Mouse (Mus musculus) yolk sac, embryonic 10.5 days (tissue): ENCODE measurements around the gene Smg9.

ENCODE experiments used
- DNase-seq: peaks from one replicate; pipeline ENCODE4 v3.0.0-alpha.2; 2017; ENCODE audit warnings: low spot score

Smg9 gene

DNA sequence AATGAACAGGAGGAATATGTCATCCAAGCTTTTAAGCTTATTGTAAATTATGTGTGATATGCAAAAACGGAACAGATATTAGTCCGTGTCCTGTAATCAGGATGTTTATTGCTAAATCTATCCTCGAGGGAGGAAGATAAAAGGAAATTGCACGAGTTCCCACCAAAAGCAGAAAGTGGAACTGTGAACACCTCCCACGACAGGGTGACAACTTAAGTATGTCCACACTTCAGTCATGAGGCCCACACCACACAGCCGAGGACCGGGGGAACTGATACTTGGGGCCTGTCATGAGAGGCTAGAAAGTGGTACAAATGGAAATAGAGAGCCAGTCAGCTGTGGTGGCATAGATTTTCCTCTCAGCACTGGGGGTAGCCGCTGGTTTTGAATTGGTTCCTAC is 42.9 kb downstream of the Smg9 start:
- no peak for DNase-seq

- DNase-seq: no peak
Observed at GRCm38 (mm10) chr7:24445266-24445926, 46.0 kb downstream of the Smg9 start.

- DNase-seq: no peak
Observed at GRCm38 (mm10) chr7:24446697-24447340, 47.4 kb downstream of the Smg9 start.

DNA sequence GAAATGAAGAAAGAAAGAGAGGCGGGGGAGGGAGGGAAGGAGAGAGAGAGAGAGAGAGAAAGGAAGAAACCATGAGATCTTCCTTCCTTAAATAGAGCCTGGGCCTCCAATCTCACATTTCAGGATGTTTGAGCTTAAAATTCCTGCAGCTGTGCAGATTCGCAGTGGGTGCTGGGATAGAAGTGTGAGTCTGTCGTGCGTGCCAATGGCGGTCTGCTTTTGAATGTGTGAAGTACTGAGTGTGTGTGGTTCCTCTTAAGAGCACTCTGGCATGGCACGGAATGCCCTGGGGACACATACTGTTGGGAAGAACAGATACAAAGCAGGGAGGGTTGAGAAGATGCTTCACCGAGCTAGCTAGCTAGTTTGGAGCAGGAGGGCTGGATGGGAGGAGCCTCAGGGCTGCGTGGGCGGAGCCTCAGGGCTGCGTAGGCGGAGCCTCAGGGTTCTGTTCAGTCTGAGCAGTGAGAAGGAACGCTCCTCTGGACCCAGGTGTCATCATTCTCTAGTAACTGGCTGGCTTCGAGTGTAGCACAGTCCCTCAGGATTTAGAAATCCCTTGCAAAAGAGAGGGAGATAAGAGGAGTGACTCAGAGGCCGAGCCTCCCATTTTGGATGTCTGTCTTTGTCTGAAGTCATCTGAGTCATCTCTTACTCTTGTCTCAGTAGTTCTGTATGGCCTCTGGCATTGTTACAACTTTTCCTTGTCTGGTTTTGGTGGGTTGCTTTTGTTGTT is 49.5 kb downstream of the Smg9 start:
- no peak for DNase-seq

GRCm38 (mm10) chr7:24450585-24451017 is 51.2 kb downstream of the Smg9 start:
- no peak for DNase-seq

DNA sequence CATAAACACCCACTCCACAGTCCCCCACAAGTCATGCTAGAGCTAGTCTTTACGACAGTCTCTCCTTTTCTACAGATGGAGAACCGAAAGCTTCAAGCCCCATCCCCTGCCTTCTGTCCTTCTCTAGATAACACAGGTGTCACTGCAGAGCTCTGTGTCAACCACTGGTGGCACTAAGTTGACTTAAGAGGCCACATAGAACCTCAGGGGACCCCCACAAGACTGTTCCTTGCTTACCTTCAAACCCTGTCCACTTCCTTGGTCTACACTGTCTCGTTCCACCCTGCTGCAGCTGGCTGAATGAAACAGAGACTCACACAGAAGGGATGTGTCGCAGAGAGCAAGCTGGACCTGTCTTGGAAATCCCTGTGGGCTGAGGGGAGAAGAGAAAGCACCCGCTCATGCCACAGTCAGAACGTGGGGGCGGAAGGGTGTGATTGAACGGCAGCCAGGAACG is 52.5 kb downstream of the Smg9 start, which contains the start of gene Irgc1:
Gene Irgc1 (minus strand): TSS at position 443 of the 457 bp plus-strand sequence.
- DNase-seq: no peak

GRCm38 (mm10) chr7:24454199-24454598 is 54.8 kb downstream of the Smg9 start:
- DNase-seq: no peak

- DNase-seq: no peak
Observed at GRCm38 (mm10) chr7:24455726-24456125, 56.3 kb downstream of the Smg9 start.

GRCm38 (mm10) chr7:24457726-24458370 is 58.4 kb downstream of the Smg9 start:
- DNase-seq: no peak

GRCm38 (mm10) chr7:24459440-24459839 is 60.0 kb downstream of the Smg9 start:
- DNase-seq: peak; percentile 36

DNA sequence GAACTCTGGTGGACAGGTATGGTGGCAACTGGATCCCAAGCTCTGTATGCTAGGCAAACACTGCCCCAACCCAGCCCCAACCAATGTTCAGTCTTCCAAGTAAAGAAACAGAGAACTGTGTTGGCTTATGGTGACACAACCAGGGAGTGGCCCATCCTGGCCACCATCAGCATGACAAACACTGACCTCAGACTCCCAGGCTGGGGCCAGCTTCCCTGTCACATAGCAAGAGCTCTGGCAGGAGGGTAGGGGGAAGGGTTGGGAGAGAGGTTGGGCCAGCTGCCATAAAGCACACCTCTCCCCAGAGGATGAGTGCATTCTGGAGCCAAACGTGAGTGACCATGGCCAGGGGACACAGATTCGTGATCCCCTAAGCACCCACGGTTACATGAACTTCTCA is 60.4 kb downstream of the Smg9 start:
- no peak for DNase-seq

DNA sequence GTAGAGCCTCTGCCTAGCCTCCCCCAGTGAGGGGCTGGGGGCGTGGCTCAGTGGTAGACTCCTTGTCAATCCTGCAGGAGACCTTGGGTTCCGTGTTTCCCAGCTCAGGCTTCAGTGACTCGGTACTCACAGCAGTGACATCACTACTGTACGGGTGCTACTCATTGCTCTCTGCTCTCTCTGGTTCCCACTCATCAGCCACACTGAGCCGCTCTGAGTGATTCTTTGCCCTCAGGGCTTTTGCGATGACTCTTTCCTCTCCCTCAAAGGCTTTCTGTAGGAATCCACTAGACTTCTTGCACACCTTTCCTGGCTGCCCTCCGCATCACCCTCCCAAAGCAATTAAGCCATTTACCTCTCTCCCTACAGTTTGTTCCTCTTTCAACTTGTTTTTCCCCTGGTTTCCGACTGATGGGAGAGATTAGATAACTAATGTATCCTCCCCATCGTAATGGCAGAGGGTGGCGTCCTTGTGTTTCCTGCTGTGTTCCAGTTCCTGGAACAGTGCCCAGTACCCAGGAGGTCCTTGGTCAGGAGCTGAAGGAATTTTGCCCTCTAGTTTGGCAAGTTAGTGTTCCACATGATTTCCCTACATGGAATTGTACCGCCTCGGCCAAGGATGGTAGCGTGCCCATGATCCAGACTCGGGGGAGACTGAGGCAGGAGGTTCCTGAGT is 62.1 kb downstream of the Smg9 start:
- DNase-seq: no peak

DNA sequence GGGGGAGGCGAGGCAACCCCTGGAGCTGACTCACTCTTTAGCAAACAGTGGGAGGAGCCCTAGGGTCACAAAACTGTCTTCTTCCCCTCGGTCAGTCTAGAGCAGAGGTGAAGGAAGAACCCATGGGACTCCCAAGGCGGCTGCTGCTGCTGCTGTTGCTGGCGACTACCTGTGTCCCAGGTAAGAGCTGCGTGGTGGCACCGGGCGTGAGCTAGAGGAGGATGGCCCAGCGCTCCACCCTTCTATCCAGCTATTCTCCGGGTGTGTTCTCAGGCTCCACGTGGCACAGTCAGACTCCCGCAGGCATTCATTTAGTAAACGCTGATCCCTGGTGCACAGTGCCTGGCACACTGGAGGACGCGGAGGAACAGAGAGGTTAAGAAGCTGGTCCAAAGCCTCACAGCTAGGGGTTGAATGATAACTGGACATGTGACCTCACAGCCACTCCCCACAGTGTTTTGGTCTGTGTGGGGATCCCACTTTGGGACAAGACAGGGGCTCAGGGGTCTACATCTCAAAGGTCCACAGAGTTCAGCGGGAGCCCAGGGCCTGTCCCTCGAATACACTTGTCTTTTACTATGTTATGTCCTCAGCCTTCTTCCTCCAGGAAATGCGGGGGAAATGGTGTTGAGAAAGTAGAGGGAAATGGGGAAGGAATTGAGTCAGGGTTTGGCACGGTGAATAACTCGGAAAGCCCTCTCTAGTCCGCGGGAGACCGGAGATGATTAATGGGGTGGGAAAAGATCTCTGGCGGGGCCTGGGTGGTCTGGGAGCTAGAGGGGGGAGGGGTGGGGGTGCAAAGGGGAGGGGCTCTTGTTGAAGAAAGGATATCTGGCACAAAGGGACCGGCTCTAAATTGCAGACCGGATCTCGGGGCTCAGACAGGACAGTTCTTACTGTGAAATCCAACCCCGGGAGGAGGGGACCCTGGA is 63.2 kb downstream of the Smg9 start, which contains the start of gene Plaur:
Gene Plaur (plus strand): TSS at position 97 of the 932 bp plus-strand sequence.
- DNase-seq: peak; percentile 77

GRCm38 (mm10) chr7:24466835-24467234 is 67.4 kb downstream of the Smg9 start:
- no peak for DNase-seq

DNA sequence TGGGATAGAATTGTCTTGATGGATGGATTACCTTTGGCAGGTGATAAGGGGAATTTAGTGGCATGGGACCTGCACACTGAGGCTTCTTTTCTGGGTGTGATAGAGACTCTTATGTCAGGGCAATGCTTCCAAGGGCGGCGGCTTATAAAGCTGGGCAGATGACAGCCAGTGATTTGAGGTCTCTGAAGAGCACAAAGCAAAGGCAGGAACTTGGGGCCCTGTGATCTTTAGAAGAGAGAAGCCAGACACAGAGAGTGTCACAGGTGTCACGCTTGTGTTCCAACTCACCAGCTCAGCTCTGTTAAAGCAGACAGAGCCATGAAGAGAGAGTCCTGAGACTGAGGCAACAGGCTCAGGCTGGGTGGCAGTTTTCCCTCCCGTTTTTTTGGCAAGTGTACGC is 68.5 kb downstream of the Smg9 start:
- DNase-seq: no peak

- DNase-seq: no peak
Observed at GRCm38 (mm10) chr7:24469126-24469525, 69.7 kb downstream of the Smg9 start.

DNA sequence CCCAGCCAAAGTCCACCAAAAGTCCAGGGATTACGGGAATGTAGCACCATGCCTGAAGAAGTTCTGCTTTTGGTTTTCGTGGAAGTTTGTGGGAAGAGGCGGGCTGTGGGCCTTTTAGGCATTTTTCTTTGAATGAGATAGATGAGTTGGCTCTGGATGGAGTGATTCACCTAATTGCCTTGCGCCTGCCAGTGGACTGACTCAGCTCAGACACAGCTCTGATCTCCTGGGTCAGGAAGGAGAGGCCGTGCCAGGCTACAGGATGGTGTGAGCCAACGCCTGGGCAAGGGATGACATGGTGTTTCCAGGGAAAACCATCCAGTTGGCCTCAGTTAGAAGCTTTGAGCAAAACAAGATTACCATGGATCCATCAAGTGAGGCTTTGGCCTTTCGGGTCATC is 70.9 kb downstream of the Smg9 start:
- DNase-seq: no peak
